Mouse (Mus musculus) forebrain, embryonic 16.5 days (tissue): ENCODE results near the gene Dnah12. TPM values are rescaled to one million over a fixed set of nuclear protein-coding genes. Genes with fewer than 3 reads are reported as not detected.
A peak's percentile ranks its signal among the peaks of the same experiment; 100 is the strongest.

ENCODE experiments used
- ATAC-seq: fragments of 200-750 bp; cut with Nextera tagmentation; 2 replicates; pipeline ENCODE4 v1.8.0; 2017; ENCODE audit warnings: mild to moderate bottlenecking, moderate library complexity
- H3K27ac ChIP-seq: fragments of 300-500 bp; sonication (generic); 2 replicates; pipeline ENCODE4 v1.5.1; 2014; ENCODE audit warnings: low read length, control low read depth
- H3K27me3 ChIP-seq: fragments of 300-500 bp; sonication (generic); replicated peaks from 2 replicates; pipeline ENCODE4 v1.6.1; 2014; ENCODE audit warnings: low read length; ENCODE audit not compliant: control insufficient read depth, insufficient read depth
- H3K36me3 ChIP-seq: fragments of 300-500 bp; sonication (generic); 2 replicates; pipeline ENCODE4 v1.6.1; 2014; ENCODE audit not compliant: control insufficient read depth, insufficient read depth
- H3K4me1 ChIP-seq: fragments of 300-500 bp; sonication (generic); replicated peaks from 2 replicates; pipeline ENCODE4 v1.6.1; 2014; ENCODE audit warnings: low read length; ENCODE audit not compliant: control insufficient read depth, insufficient read depth
- H3K4me2 ChIP-seq: fragments of 300-500 bp; sonication (generic); 2 replicates; pipeline ENCODE4 v1.6.1; 2014; ENCODE audit warnings: mild to moderate bottlenecking, low read length, control low read depth
- H3K4me3 ChIP-seq: fragments of 300-500 bp; sonication (generic); replicated peaks from 2 replicates; pipeline ENCODE4 v1.5.1; 2014; ENCODE audit warnings: mild to moderate bottlenecking, low read length, control low read depth
- H3K9ac ChIP-seq: fragments of 300-500 bp; sonication (generic); replicated peaks from 2 replicates; pipeline ENCODE4 v1.6.1; 2014; ENCODE audit warnings: low read depth, low read length, control low read depth
- H3K9me3 ChIP-seq: fragments of 300-500 bp; sonication (generic); 2 replicates; pipeline ENCODE4 v1.6.1; 2016; ENCODE audit warnings: low read length; ENCODE audit not compliant: control insufficient read depth
- whole genome bisulfite sequencing: fragments of 180-500 bp; shearing (Covaris S2); extraction: QIAGEN DNeasy Blood & Tissue Kit; methylation state at CpG from one replicate; pipeline ENCODE4 v1.1.7; 2014; 5-methylcytosine and 5-hydroxymethylcytosine counted together
- polyA plus RNA-seq: library from polyadenylated mRNA; unstranded; fragments of >200 nt; fragmentation: Nextera tagmentation; extraction: Ambion mirVana; gene quantifications from 2 replicates; pipeline ENCODE4 v1.2.1, GENCODE M21; 2015

Gene Dnah12
- polyA plus RNA-seq = 0.04 and 0.11 TPM in 2 replicates

- Histone ChIP-seq H3K36me3 (no peaks in the 10 kb centered on the region), H3K4me3 (no peak within 1 kb of the TSS), H3K4me2 (no peak within 1 kb of the TSS), H3K27me3 (no peaks in the 10 kb centered on the region), H3K27ac (no peak within 1 kb of the TSS), H3K9me3 (no peaks in the 10 kb centered on the region), H3K9ac (no peak within 1 kb of the TSS), H3K4me1 (no peaks in the 10 kb centered on the region)
- no peak for ATAC-seq
- 94% methylated on average over 3 of the region's 3 CpGs for WGBS
Measured at GRCm38 (mm10) chr14:26692974-26693373, at the start of gene Dnah12. Dnah12 (plus strand) TSS chr14:26693274.

GRCm38 (mm10) chr14:26645989-26646650 is 47.0 kb upstream of the Dnah12 start:
- peaks cover 11% of the 10 kb centered on the region for H3K36me3 ChIP-seq
- no peak overlapping the region for H3K9ac ChIP-seq
- peaks cover 11% of the 10 kb centered on the region for H3K4me1 ChIP-seq
- H3K4me2 ChIP-seq = peak overlapping the region; percentile 26
- peak; percentile 68 for ATAC-seq
- 0 out of 2 replicates have a peak overlapping the region, but pooled peaks have one; percentile 28 for H3K27ac ChIP-seq
- H3K27me3 ChIP-seq = no peaks in the 10 kb centered on the region
- 24% methylated on average over 5 of the region's 5 CpGs for WGBS
- no peak overlapping the region for H3K4me3 ChIP-seq
- H3K9me3 ChIP-seq = no peaks in the 10 kb centered on the region

- peaks cover 10% of the 10 kb centered on the region for H3K4me1 ChIP-seq
- no peak overlapping the region for H3K9ac ChIP-seq
- H3K4me3 ChIP-seq = no peak overlapping the region
- H3K4me2 ChIP-seq = no peak overlapping the region
- 82% methylated on average over 2 of the region's 2 CpGs for WGBS
- no peaks in the 10 kb centered on the region for H3K9me3 ChIP-seq
- ATAC-seq = no peak
- no peak overlapping the region for H3K27ac ChIP-seq
- H3K36me3 ChIP-seq = peaks cover 11% of the 10 kb centered on the region
- H3K27me3 ChIP-seq = no peaks in the 10 kb centered on the region
Measured at GRCm38 (mm10) chr14:26647811-26648210, 45.3 kb upstream of the Dnah12 start.

- Histone ChIP-seq H3K4me3 (no peak overlapping the region), H3K27ac (no peak overlapping the region), H3K36me3 (peaks cover 32% of the 10 kb centered on the region), H3K9me3 (no peaks in the 10 kb centered on the region), H3K4me2 (no peak overlapping the region), H3K4me1 (no peaks in the 10 kb centered on the region), H3K27me3 (no peaks in the 10 kb centered on the region), H3K9ac (no peak overlapping the region)
- no peak for ATAC-seq
Measured at GRCm38 (mm10) chr14:26651901-26652300, 41.2 kb upstream of the Dnah12 start.

GRCm38 (mm10) chr14:26658178-26658577 is 34.9 kb upstream of the Dnah12 start:
- Histone ChIP-seq H3K9ac (no peak overlapping the region), H3K27me3 (no peaks in the 10 kb centered on the region), H3K4me1 (no peaks in the 10 kb centered on the region), H3K4me3 (no peak overlapping the region), H3K27ac (no peak overlapping the region), H3K4me2 (no peak overlapping the region), H3K9me3 (no peaks in the 10 kb centered on the region), H3K36me3 (peaks cover 26% of the 10 kb centered on the region)
- ATAC-seq = no peak

GRCm38 (mm10) chr14:26660233-26660632 is 32.8 kb upstream of the Dnah12 start:
- H3K27me3 ChIP-seq = no peaks in the 10 kb centered on the region
- peaks cover 16% of the 10 kb centered on the region for H3K36me3 ChIP-seq
- ATAC-seq = no peak
- H3K9me3 ChIP-seq = no peaks in the 10 kb centered on the region
- H3K4me2 ChIP-seq = no peak overlapping the region
- no peak overlapping the region for H3K9ac ChIP-seq
- 97% methylated on average over 1 of the region's 1 CpGs for WGBS
- no peaks in the 10 kb centered on the region for H3K4me1 ChIP-seq
- H3K4me3 ChIP-seq = no peak overlapping the region
- no peak overlapping the region for H3K27ac ChIP-seq

GRCm38 (mm10) chr14:26662016-26662415 is 31.1 kb upstream of the Dnah12 start:
- 91% methylated on average over 3 of the region's 3 CpGs for WGBS
- H3K27ac ChIP-seq = no peak overlapping the region
- peaks cover 8% of the 10 kb centered on the region for H3K4me1 ChIP-seq
- ATAC-seq = no peak
- no peak overlapping the region for H3K9ac ChIP-seq
- no peaks in the 10 kb centered on the region for H3K9me3 ChIP-seq
- peaks cover 5% of the 10 kb centered on the region for H3K36me3 ChIP-seq
- no peaks in the 10 kb centered on the region for H3K27me3 ChIP-seq
- H3K4me3 ChIP-seq = no peak overlapping the region
- no peak overlapping the region for H3K4me2 ChIP-seq

- no peak overlapping the region for H3K9ac ChIP-seq
- H3K27me3 ChIP-seq = no peaks in the 10 kb centered on the region
- 91% methylated on average over 2 of the region's 2 CpGs for WGBS
- ATAC-seq = no peak
- H3K4me2 ChIP-seq = no peak overlapping the region
- H3K27ac ChIP-seq = no peak overlapping the region
- H3K4me1 ChIP-seq = peaks cover 10% of the 10 kb centered on the region
- H3K9me3 ChIP-seq = no peaks in the 10 kb centered on the region
- peaks cover 3% of the 10 kb centered on the region for H3K36me3 ChIP-seq
- no peak overlapping the region for H3K4me3 ChIP-seq
Measured at GRCm38 (mm10) chr14:26662488-26662887, 30.6 kb upstream of the Dnah12 start.

- Histone ChIP-seq H3K9me3 (no peaks in the 10 kb centered on the region), H3K36me3 (peaks cover 3% of the 10 kb centered on the region), H3K4me1 (peaks cover 16% of the 10 kb centered on the region), H3K27me3 (no peaks in the 10 kb centered on the region), H3K9ac (no peak overlapping the region), H3K27ac (no peak overlapping the region), H3K4me3 (no peak overlapping the region), H3K4me2 (no peak overlapping the region)
- 92% methylated on average over 2 of the region's 2 CpGs for WGBS
- no peak for ATAC-seq
Measured at GRCm38 (mm10) chr14:26663851-26664250, 29.2 kb upstream of the Dnah12 start.

GRCm38 (mm10) chr14:26667991-26668370 is 25.1 kb upstream of the Dnah12 start:
- Histone ChIP-seq H3K27me3 (no peaks in the 10 kb centered on the region; the same call in 1 of the 2 replicates), H3K9ac (peak overlapping the region; percentile 85), H3K4me3 (peak overlapping the region; percentile 97), H3K27ac (no peak overlapping the region; the same call in 1 of the 2 replicates), H3K9me3 (no peaks in the 10 kb centered on the region), H3K36me3 (no peaks in the 10 kb centered on the region; the same call in 1 of the 2 replicates), H3K4me2 (peak overlapping the region; percentile 90), H3K4me1 (peaks cover 21% of the 10 kb centered on the region)
- no peak for ATAC-seq
- WGBS = 25% methylated on average over 6 of the region's 6 CpGs
